Mouse (Mus musculus) limb, embryonic 15.5 days (tissue): ENCODE measurements at regions not wholly inside any gene's neighbourhood (a gene's known extent, or its start where the extent isn't known, plus 50 kb on each side); places are given as distances from the start of the nearest gene placed in this dataset.

Experiments
- ATAC-seq: fragments of 200-750 bp; cut with Nextera tagmentation; 2 replicates; pipeline ENCODE4 v1.8.0; 2017; ENCODE audit warnings: low read depth, moderate TSS enrichment; ENCODE audit not compliant: insufficient number of reproducible peaks, low FRiP score, low TSS enrichment
- H3K27ac ChIP-seq: fragments of 300-500 bp; sonication (generic); 2 replicates; pipeline ENCODE4 v1.5.1; 2015; ENCODE audit warnings: moderate library complexity, mild to moderate bottlenecking, inconsistent platforms
- H3K27me3 ChIP-seq: fragments of 300-500 bp; sonication (generic); 2 replicates; pipeline ENCODE4 v1.6.1; 2015; ENCODE audit warnings: inconsistent platforms
- H3K36me3 ChIP-seq: fragments of 300-500 bp; sonication (generic); 2 replicates; pipeline ENCODE4 v1.6.1; 2015; ENCODE audit warnings: inconsistent platforms
- H3K4me1 ChIP-seq: fragments of 300-500 bp; sonication (generic); 2 replicates; pipeline ENCODE4 v1.6.1; 2015; ENCODE audit warnings: inconsistent platforms
- H3K4me2 ChIP-seq: fragments of 300-500 bp; sonication (generic); 2 replicates; pipeline ENCODE4 v1.6.1; 2015; ENCODE audit warnings: mild to moderate bottlenecking, inconsistent platforms
- H3K4me3 ChIP-seq: fragments of 300-500 bp; sonication (generic); 2 replicates; pipeline ENCODE4 v1.5.1; 2015; ENCODE audit warnings: mild to moderate bottlenecking, inconsistent platforms
- H3K9ac ChIP-seq: fragments of 300-500 bp; sonication (generic); 2 replicates; pipeline ENCODE4 v1.6.1; 2015; ENCODE audit warnings: inconsistent platforms
- H3K9me3 ChIP-seq: fragments of 300-500 bp; sonication (generic); 2 replicates; pipeline ENCODE4 v1.6.1; 2016; ENCODE audit warnings: inconsistent platforms
- WGBS: fragments of 180-500 bp; shearing (Covaris S2); methylation state at CpG from one replicate; pipeline ENCODE4 v1.1.7; 2015; 5-methylcytosine and 5-hydroxymethylcytosine counted together

DNA sequence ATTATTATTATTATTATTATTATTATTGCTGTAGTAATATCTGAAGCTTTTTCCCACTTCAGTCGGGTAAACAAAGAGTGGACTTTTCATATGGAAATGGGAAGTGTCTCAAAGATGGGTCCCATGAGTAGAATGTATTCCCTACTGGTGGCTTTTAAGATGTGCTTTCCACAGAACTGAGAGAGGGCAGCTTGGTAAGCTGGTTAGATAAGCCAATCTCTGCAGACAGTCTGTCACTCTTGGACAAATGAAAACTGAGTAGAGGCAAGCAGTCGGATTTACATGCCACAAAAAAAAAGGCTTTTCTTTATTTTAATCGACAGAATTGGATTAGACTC, 363.7 kb downstream of the Btg1 start:
- H3K27me3 ChIP-seq = no peaks in the 10 kb centered on the region
- 78% methylated on average over 3 of the region's 3 CpGs for WGBS
- H3K36me3 ChIP-seq = no peaks in the 10 kb centered on the region
- H3K9ac ChIP-seq = no peak overlapping the region
- H3K9me3 ChIP-seq = no peaks in the 10 kb centered on the region
- ATAC-seq = no peak
- no peak overlapping the region for H3K27ac ChIP-seq
- H3K4me2 ChIP-seq = no peak overlapping the region
- H3K4me1 ChIP-seq = no peaks in the 10 kb centered on the region
- H3K4me3 ChIP-seq = no peak overlapping the region

DNA sequence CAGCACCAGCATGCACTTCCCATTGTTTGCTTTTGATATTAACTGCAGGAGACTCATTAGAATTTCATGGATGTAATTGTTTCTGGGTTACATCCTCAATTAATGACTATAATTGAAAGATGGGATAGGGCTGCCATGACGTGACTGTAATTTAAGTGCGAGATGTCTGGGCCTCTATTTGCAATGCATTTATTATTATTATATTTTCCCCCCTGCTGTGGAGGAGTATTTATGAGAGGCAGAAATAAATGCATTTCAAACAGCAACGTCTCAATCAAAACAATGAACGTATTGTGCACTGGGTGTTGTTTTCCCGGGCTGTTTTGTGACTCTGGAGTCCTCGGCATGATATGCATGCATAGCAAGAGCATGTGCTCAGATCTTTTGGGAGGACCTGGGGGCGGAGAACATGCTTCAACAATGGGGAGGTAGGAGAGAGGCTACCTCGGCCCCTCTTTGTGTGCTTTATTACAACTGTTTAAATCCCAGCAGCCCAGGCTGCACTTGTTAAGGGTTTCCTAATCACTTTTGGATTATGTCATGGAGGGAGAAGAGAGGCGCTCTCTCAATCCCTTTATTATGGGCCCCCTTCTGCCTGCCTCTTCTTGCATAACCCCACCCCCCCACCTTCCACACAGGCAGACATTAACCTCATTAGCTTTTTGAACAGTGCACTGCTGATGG, 364.2 kb downstream of the Btg1 start:
- Histone ChIP-seq H3K9me3 (no peaks in the 10 kb centered on the region), H3K9ac (no peak overlapping the region), H3K27me3 (no peaks in the 10 kb centered on the region), H3K4me2 (no peak overlapping the region), H3K4me3 (no peak overlapping the region), H3K4me1 (no peaks in the 10 kb centered on the region), H3K27ac (no peak overlapping the region), H3K36me3 (no peaks in the 10 kb centered on the region)
- ATAC-seq = no peak
- WGBS = 53% methylated on average over 9 of the region's 9 CpGs

DNA sequence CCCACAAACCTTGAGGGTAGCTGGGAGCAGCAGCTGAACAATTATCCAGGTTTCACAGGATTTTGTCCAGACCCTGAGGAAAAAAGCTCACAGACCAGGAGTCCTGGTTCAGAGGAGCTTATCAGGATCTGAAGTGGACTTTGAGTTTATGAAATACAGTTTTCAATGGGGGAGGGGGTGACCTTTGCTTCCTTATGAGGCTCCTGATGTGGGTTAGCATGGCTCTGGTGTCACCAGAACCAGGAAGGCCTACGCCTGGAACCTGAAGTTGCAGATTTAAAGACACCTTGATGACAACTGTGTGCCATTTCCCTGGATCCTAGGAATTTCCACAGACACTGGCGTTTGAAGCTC, 364.7 kb downstream of the Btg1 start:
- Histone ChIP-seq H3K27ac (no peak overlapping the region), H3K9me3 (no peaks in the 10 kb centered on the region), H3K4me3 (no peak overlapping the region), H3K4me1 (no peaks in the 10 kb centered on the region), H3K4me2 (no peak overlapping the region), H3K9ac (no peak overlapping the region), H3K36me3 (no peaks in the 10 kb centered on the region), H3K27me3 (no peaks in the 10 kb centered on the region)
- WGBS = 80% methylated on average over 2 of the region's 2 CpGs
- ATAC-seq = no peak

DNA sequence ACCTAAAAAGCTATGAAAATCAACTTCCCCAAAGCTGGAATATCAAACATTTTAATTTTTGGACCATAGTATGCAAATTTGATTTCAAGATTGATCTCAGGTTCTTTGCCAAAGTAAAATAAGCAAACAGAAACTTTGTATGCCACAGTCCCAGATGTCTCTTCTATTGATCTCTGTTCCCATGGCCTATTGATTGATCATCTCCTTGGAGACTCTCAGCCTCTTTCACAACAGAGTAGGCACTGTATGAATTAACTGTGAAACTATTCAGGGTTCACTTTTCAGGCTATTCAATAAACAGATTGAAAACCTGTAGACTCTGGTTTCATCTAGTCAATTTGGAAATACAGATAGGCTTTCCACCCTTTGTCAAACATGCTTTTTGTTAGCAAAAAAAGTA, 384.1 kb downstream of the Btg1 start:
- ATAC-seq = no peak
- no peaks in the 10 kb centered on the region for H3K36me3 ChIP-seq
- H3K27me3 ChIP-seq = no peaks in the 10 kb centered on the region
- H3K4me1 ChIP-seq = no peaks in the 10 kb centered on the region
- no peak overlapping the region for H3K4me3 ChIP-seq
- no peak overlapping the region for H3K27ac ChIP-seq
- no peaks in the 10 kb centered on the region for H3K9me3 ChIP-seq
- H3K9ac ChIP-seq = no peak overlapping the region
- H3K4me2 ChIP-seq = no peak overlapping the region

DNA sequence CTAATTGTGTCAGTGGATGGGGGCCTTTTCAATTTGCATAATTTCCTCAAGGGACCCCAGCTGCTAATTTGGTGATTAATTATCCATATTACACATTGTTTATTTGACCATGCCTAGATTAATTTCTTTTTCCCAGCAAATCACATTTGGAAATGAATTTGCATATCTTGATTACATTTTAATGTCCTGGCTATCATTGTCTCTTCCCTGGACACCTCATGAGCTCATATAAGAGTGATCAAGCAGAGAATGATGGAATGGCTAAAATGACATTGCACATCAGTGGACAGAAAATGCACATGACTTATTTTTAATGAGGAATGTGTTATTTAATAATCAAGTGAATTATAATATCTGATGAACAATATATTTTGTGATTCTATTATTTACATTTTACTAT, 392.1 kb downstream of the Btg1 start:
- no peak overlapping the region for H3K9ac ChIP-seq
- ATAC-seq = no peak
- no peak overlapping the region for H3K4me3 ChIP-seq
- no peak overlapping the region for H3K27ac ChIP-seq
- H3K4me2 ChIP-seq = no peak overlapping the region
- H3K36me3 ChIP-seq = no peaks in the 10 kb centered on the region
- H3K9me3 ChIP-seq = no peaks in the 10 kb centered on the region
- no peaks in the 10 kb centered on the region for H3K27me3 ChIP-seq
- no peaks in the 10 kb centered on the region for H3K4me1 ChIP-seq

DNA sequence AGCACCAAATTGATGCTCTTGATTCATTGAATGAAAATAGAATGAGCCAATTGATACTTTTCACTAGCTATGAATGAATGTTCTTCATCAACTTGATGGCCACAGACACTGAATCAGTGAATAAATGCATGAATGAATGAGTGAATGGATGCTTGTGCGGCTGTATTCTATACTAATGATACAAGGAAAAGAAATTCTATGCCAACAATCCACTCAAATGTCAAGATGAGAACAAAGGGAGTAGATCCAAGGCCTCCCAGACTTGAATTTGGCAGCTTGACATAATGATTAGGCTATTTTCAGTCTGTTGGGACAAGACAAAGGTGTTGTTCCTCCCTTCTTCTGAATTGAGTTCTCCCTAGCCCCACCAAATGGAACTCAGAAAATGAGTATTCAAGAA, 393.1 kb downstream of the Btg1 start:
- Histone ChIP-seq H3K4me2 (no peak overlapping the region), H3K36me3 (no peaks in the 10 kb centered on the region), H3K9ac (no peak overlapping the region), H3K27ac (no peak overlapping the region), H3K27me3 (no peaks in the 10 kb centered on the region), H3K4me3 (no peak overlapping the region), H3K4me1 (no peaks in the 10 kb centered on the region), H3K9me3 (no peaks in the 10 kb centered on the region)
- WGBS = 87% methylated on average over 1 of the region's 1 CpGs
- no peak for ATAC-seq

DNA sequence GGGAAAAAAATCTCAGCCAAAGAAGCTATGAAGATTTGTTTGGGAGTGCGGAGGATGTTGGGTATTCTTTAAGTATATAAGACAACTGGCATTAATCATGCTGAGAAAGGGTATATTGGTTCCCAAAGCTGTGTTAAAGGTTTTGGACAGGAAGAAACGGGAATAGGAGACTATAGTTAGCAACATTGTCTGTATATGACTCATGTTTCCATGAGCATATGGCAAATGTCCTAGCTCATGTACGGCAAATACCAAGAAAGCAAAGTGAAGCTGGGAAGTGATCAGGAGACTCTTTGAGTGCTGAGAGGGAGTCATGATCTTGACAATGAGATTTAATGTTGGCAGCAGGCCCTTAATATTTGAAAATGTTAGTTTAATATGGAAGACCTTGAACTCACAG, 401.8 kb downstream of the Btg1 start:
- no peak for ATAC-seq
- no peak overlapping the region for H3K27ac ChIP-seq
- 62% methylated on average over 3 of the region's 3 CpGs for WGBS
- H3K9ac ChIP-seq = no peak overlapping the region
- H3K9me3 ChIP-seq = no peaks in the 10 kb centered on the region
- no peaks in the 10 kb centered on the region for H3K36me3 ChIP-seq
- no peaks in the 10 kb centered on the region for H3K27me3 ChIP-seq
- no peak overlapping the region for H3K4me3 ChIP-seq
- H3K4me1 ChIP-seq = no peaks in the 10 kb centered on the region
- no peak overlapping the region for H3K4me2 ChIP-seq

DNA sequence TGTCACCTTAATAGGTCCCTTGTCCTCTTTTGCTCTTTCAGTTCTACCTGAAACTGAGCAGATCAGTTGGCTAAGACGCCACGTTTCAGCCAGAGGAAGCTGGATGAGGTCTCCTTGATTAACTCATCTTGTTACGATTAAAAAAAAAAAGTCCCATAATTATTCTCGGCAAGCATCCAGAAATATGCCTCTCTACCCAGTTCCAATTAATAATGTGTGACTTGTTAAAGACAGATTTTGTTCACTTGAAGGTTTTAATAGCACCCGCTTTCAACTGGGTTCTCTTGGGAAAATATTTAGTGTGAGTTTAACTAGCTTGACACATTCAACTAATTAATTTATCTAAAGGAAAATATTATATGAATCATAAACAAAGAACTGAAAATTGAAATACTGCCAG, 412.0 kb downstream of the Btg1 start:
- H3K4me3 ChIP-seq = no peak overlapping the region
- no peaks in the 10 kb centered on the region for H3K36me3 ChIP-seq
- no peaks in the 10 kb centered on the region for H3K4me1 ChIP-seq
- no peak overlapping the region for H3K4me2 ChIP-seq
- no peak for ATAC-seq
- H3K27me3 ChIP-seq = no peaks in the 10 kb centered on the region
- H3K9me3 ChIP-seq = no peaks in the 10 kb centered on the region
- H3K9ac ChIP-seq = no peak overlapping the region
- 53% methylated on average over 5 of the region's 5 CpGs for WGBS
- H3K27ac ChIP-seq = no peak overlapping the region

DNA sequence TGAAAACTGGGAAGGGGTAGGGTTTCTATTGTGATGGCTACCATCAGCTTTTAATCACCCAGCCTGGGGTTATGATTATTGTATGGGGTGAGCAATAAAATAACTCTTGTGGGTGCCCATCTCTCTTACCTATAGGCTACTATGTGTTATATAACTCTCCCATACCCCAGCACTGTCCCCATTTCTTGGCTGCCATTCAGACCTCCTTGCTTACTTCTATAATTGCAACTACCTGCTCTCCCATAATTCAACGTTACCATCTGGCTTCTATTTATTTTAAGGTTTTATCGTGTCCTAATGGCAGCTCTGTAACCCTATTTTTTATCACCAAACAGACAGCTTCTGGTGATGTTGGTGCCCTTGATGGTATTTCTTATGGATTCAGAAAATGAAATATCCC, 414.2 kb downstream of the Btg1 start:
- peaks cover 9% of the 10 kb centered on the region for H3K4me1 ChIP-seq
- H3K9me3 ChIP-seq = no peaks in the 10 kb centered on the region
- WGBS = 38% methylated on average over 2 of the region's 2 CpGs
- H3K36me3 ChIP-seq = no peaks in the 10 kb centered on the region
- no peak overlapping the region for H3K9ac ChIP-seq
- no peak overlapping the region for H3K27ac ChIP-seq
- H3K4me2 ChIP-seq = no peak overlapping the region
- no peak for ATAC-seq
- H3K4me3 ChIP-seq = no peak overlapping the region
- no peaks in the 10 kb centered on the region for H3K27me3 ChIP-seq

DNA sequence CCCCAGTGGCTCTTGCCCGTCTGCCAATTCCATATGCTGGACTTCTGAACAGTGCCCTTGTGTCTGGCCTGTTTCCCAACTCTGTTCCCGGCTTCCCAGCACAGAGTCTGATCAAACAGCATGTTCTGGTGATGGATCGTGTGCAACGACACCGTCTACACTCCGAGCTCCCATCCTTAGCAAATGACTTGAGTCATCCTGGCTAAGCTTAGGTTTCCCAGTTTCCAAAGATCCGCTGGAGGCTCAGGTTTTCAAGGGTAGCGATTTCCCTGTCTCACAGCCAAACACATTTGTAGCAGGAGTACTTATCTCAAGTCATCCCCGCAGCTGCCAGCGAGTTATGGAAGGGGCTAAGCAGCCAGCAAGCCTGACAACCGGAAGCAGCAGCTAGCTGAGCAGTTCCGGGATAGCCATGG, 418.6 kb downstream of the Btg1 start:
- WGBS = 60% methylated on average over 12 of the region's 12 CpGs
- H3K27me3 ChIP-seq = no peaks in the 10 kb centered on the region
- no peak overlapping the region for H3K4me3 ChIP-seq
- no peak overlapping the region for H3K9ac ChIP-seq
- H3K27ac ChIP-seq = no peak overlapping the region
- H3K36me3 ChIP-seq = no peaks in the 10 kb centered on the region
- no peak for ATAC-seq
- no peaks in the 10 kb centered on the region for H3K9me3 ChIP-seq
- no peak overlapping the region for H3K4me2 ChIP-seq
- peaks cover 9% of the 10 kb centered on the region for H3K4me1 ChIP-seq

DNA sequence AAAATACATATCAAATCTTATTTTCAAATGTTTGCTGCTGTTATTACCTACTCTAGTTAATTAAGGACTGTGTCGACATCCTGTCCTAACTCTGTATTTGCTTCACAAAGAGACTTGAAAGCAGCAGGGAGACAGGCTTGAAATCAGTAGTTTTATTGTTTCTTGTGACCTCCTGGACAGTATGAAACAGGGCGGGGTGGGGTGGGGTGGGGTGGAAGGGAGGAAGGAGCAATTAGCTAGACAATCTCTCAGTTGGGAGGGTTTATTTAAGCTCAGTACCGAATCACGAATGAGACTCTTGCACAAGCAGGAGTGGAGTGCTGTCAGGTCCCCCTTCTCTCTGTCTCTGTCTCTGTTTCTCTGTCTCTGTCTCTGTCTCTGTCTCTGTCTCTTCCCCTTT, 421.2 kb downstream of the Btg1 start:
- 47% methylated on average over 4 of the region's 4 CpGs for WGBS
- H3K9ac ChIP-seq = no peak overlapping the region
- no peak overlapping the region for H3K4me3 ChIP-seq
- no peaks in the 10 kb centered on the region for H3K9me3 ChIP-seq
- H3K27me3 ChIP-seq = no peaks in the 10 kb centered on the region
- no peak for ATAC-seq
- no peak overlapping the region for H3K4me2 ChIP-seq
- no peak overlapping the region for H3K27ac ChIP-seq
- peaks cover 9% of the 10 kb centered on the region for H3K4me1 ChIP-seq
- no peaks in the 10 kb centered on the region for H3K36me3 ChIP-seq

DNA sequence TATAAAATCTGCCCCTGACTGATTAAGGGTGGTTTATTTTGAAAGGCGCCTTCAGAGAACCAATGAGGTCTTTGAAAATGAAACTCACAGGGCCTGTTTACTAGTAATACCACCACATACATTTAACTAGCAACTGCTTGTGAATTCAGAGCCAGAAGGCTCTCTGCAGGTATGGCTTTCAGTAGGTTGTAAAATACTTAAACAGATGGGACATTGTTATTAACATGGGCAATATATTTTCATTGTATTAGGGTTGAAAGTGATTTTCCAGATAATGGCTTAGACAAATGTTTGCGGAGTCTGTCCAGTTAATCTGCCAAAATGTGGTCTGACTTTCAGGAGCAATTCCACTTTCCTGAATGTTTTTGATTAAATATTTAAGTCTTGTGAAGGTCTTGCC, 430.8 kb downstream of the Btg1 start:
- no peak for ATAC-seq
- H3K27me3 ChIP-seq = no peaks in the 10 kb centered on the region
- no peak overlapping the region for H3K4me3 ChIP-seq
- H3K9me3 ChIP-seq = no peaks in the 10 kb centered on the region
- no peak overlapping the region for H3K27ac ChIP-seq
- no peak overlapping the region for H3K9ac ChIP-seq
- 32% methylated on average over 2 of the region's 2 CpGs for WGBS
- H3K4me2 ChIP-seq = no peak overlapping the region
- 0 out of 2 replicates have a peak, but pooled peaks cover 3% of the 10 kb centered on the region for H3K4me1 ChIP-seq
- no peaks in the 10 kb centered on the region for H3K36me3 ChIP-seq

DNA sequence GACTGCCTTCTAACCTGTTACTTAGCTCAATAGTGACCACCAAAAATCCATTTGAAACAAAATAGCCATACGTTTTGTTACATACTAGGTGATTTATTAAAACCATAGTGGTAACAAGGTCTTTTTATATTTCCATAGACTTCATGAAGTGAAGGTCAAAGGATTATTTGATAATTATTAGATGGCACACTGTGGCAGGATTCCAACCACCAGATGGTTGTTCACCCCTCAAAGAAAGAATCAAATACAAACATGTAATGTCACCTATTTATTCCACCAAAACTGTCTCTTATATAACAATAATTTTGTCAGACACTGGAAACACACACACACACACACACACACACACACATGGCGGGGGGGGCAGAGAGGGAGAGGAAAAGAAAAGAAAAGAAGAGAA, 431.2 kb downstream of the Btg1 start:
- Histone ChIP-seq H3K27ac (no peak overlapping the region), H3K4me1 (0 out of 2 replicates have a peak, but pooled peaks cover 3% of the 10 kb centered on the region), H3K9ac (no peak overlapping the region), H3K4me3 (no peak overlapping the region), H3K27me3 (no peaks in the 10 kb centered on the region), H3K9me3 (no peaks in the 10 kb centered on the region), H3K36me3 (no peaks in the 10 kb centered on the region), H3K4me2 (no peak overlapping the region)
- ATAC-seq = no peak
- 43% methylated on average over 2 of the region's 2 CpGs for WGBS
